Mouse (Mus musculus): ENCODE measurements around the gene Rnf166.

Rnf166 gene

DNA sequence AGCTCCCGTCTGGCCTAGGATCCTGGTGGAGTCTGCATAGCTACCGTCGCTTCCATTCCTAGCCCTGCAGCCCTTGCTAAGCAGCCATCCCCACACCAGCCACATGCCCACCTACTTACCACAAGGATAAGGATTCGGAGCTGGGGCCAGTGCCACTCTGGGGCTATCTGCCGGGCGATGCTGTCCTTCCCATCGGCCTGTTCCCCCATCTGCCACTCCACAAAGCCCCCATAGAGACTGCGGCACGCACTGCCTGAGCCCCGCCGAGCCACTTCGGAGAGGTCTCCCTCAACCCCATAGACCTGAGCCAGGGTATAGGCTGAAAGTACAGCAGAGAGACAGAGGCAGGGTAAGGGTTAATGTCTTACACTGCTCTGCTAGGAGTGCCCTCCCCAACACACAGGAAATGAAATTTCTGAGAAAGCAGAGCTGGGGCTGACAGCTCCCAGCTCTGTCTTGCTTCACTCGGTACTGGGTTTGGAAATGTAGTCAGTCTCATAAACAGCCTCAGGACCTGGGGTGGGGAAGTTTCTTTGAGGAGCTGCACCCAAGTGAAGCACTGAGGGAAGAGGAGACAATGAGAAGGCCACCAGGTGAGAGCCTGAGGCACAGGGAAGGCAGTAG lies 38.0 kb downstream of the Rnf166 start:
- DNase-seq: peak in 1 of 2 experiments; percentile 46

DNA sequence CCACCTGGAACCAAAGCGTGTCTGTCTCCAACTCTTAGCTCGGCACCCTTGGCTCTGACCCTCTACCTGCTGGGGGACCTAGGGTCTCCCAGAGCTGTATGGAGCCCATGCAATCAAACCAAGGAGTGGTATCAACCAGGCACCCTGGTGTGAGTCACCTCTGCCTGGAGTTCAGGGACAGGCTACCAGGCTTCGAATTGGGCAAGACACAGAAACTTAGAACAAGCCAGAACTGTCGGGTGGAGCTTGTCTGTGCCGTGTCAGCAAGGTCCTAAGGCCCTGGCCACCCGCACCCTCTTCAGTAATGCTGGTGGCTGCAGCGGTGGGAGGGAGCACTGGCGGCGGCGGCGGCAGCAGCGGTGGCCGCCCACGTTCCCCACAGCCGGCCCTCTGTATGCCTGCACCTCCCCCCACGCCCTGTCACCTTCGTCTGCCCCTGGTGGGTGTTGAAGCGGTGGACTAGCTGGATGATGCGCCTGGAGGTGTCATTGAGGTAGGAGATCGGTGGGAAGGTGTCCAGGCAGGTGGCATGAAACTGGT lies 39.2 kb downstream of the Rnf166 start:
- DNase-seq: no peak

DNA sequence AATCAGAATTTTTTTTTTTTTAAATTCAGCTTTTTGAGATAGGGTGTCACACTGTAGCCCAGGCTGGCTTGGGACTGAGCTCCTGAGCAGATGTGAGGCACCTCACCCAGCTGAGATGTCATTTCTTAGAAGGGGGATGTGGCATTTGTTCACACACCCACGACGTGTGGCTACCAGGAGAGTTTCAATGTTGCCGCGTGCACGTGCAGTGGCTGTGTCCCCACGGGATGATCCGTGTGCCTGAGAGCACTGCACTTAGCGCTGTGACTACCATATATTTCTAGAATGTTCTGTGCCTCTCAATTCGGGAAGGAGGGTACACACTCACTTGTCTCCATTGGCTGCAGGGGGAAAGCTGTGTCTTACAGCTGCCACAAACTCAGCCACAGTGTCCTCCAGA lies 39.7 kb downstream of the Rnf166 start:
- DNase-seq: no peak

DNA sequence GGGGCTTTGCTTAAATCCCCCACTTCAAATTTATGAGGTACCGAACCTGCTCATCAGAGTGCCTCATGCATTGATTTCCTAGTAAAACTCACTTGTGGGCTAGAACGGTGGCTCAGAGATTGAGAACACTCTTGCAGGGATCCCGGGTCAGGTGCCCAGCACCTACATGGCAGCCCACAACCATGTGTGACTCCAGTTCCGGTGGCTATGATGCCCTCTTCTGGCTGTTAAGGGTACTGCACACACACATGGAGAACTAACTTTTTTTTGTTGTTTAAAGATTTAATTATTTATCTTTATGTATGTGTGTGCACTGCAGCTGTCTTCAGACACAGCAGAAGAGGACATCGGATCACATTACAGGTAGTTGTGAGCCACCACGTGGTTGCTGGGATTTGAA lies 40.5 kb downstream of the Rnf166 start:
- no peak for DNase-seq

DNA sequence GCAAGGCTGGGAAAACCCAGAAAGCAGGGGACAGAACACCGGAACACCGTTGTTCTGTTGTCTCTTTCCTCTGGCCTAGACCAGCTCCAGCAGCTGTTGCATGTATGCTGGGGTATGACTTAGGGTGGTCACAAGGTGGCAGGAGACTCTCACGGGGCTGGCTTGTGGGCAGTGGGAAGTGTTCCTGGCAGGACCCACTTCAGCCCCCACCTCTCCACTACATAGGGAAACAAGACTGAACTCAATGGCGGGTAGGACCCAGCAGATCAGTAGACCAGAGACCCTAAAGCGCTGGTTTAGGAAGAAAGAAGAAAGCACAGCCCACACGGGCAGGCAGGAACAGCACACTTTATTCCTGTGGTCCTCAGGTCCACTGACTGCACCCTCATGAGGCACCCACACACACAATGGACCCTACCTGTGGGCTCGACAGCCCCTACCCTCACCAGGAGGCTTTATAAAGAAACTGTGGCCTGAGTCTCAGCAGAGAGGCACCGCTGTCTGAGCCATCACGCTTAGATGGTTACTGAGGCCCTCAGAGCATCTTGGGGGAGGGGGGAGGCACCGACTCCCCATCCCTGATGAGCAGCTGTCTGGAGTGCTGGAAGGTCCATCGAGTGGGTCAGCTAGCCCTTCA lies 42.5 kb downstream of the Rnf166 start:
- DNase-seq: peak in 1 of 2 experiments; percentile 63

DNA sequence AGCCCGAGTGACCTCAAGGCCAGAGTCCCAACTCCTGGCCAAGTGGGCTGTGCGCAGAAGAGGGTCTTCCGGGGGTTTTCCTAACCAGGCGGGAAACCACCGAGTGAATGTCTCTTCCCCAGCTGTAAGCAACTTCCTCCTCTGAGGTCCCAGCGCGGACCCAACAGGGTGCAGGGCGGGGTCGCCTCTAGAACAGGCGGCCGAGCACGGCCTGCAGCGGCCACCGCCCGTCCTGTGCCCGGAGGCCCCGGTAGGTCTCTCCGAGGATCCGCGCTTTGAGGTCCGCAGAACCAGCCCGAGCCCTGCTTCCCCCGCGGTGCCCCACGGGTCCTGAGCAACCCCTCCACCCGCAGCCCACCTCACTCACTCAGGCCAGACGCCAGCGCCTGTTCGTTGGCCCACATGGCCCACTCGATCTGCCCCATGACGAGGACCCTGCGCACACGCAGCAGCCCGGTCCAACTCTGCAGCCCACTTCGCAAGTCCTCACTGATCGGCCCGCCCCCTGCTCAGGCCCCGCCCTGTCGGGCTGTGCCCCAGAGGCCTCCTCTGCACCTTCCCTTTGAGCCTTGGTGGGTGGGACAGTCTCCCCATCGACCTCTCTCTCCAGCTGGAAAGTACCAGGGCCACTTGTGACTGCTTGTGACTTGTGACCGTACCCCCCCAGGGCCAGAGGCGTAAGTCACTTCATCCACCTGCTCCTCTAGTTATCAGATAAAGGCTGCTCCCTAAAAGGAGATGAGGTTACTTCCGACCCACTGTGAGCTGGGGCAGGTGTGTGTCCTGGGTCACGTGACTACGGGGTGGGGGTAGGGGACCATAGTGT lies 43.2 kb downstream of the Rnf166 start, which contains the start of gene Cyba:
Cyba (minus strand) TSS at position 488 of the 826 bp plus-strand sequence.
- peak; percentile 84 to 91 for DNase-seq

DNA sequence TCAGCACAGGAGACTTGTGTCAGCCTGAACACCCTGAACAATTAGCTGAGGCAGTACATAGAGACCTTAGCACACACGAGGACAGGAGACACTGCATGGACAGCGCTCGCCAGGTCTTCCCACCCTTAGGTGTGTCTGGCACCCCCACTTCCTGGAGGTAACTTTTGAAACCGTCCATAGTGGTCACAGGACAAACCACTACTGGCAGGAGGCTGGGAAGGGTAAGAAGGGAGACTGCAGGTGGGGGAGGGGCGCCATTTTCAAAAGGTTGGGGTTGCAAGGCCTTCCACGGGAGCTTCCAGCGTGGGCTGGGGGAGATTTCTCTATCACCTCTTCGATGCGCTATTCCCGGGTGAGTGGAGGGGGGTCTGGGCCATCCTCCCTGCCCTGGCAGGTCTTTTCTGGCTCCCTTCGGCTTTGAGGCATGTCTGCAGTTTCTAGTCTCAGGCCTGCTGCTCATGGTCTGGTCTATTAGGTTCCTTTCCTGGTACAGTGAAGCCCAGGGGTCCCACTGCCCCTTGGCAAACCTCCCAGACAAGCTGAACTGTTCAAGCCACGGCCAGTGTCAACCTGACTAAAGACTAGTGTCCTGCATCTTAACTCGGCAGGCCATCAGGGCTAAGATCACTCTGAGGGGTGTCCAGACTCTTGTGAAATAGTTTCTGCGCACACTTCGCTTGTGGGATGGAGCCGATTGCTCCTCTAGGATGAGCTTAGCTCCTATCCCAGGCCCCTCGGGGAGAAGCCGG lies 44.0 kb downstream of the Rnf166 start:
- peak; percentile 59 to 67 for DNase-seq

DNA sequence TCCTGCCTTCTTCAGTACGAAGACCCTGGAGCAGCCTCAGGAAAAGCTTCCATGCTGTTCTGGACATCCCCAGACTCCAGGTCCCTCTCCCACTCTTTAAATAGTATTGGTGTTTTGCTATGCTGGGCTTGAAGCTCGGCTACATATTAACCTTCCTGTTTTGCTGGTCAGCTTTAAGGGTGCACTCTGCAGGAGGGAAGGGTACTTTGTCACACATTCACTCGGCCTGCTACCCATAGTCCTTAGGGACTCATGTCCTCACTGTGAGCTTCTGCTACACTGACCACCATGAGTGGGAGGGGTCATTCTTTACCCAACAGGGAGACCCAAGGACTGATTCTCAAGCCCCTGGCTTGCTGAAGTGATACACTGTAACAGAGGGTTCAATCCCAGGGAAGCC lies 45.2 kb downstream of the Rnf166 start:
- no peak for DNase-seq

DNA sequence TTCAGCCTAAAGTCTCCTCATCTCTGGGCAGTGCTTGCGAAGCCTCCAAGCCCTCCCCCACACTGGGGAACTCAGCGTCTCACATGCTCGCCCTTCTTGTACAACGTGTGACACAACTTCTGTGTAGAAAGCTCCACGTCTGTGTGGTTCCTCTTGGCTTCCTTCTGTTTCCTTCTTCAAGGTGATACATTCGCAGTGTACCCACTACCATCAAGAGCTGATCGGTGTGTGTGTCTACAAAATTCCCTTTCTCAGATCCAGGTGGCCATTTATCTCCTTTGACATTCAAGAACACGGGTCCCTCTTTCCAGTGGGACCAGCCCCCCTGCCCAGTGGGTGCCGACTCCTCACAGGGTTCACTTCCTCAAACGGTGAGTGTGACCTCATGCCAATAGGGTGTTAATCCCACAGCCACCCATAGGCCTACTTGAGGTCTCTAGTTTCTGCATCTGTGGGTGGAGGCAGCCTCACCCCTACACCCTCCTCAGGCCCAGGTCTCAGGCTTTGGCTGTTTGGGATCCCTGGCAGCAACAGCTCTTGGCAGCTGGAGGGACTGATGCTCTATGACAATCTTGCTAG lies 45.7 kb downstream of the Rnf166 start:
- peak in 1 of 2 experiments; percentile 45 for DNase-seq

DNA sequence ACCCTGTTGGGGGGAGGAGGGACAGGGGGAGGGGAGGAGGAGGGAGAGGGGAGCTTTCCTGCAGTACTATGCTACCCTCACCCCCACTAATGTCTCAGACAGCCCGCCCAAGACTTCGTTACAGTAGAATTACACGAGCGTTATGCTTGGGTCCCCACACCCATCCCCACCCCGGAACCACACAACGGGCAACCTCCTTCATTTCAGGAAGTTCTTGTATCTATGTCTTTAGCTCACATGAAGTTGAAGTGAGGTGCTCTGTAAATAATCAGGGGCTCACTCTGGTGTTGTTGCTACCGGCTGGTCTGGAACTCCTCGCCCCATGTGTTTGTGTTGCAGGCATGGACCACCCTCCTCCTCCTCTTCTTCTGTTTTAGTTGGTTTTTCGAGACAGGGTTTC lies 47.7 kb downstream of the Rnf166 start:
- DNase-seq: no peak

DNA sequence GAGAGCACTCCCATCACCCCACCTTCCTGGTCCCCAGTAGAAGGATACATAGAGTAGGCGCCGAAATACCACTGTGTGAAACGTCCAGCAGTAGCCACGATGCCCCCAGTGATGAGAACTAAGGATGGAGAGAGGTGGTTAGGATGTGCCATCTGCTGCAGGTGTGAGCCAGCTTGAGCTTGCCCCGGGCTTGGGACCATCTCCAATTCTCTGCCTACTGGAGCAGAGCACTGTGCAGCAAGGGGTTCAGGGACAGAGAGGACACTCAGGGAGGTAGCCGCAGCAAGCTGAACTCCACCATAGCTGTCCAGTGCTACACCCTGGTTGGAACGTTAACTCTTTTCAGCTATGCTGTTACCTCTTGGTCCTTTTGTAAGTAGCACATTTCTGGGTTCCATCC lies 48.3 kb downstream of the Rnf166 start:
- no peak for DNase-seq

DNA sequence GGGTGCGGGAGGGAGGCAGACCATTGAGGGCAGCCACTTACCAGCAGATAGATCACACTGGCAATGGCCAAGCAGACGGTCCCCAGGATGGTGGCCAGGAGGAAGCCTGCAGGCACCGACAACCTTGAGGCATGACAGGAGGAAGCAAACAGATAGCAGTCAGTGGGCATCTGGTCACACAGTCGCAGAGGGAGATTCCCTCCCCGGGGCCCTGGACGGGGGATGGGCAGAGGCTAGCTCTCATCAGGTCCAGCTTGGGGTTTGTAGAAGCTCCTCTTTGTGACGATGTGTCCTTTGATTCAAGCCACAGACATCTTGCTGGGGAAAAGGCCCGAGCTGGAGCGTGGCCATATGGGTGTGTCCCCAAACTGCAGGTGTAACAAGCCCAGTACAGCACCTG lies 49.7 kb downstream of the Rnf166 start:
- no peak for DNase-seq

DNA sequence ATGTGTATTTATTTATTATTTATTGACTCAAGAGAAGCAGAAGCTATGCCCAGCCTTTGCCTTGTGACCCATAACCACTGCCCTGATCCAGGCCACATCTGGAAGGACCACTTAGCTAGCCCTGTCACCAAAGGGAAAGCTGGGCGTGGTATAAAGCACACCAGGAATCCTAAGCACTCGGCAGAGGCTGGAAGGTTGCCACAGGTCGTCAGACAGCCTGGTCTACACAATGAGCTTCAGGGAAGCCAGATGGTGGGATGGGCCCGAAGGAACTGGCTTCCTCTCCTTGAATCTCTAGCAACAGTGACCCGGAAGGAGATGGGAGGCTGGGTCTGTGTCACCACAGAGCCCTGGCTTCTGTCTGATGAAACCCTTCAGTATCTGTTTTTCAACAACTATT lies 52.2 kb downstream of the Rnf166 start:
- DNase-seq: peak; percentile 73 to 82

DNA sequence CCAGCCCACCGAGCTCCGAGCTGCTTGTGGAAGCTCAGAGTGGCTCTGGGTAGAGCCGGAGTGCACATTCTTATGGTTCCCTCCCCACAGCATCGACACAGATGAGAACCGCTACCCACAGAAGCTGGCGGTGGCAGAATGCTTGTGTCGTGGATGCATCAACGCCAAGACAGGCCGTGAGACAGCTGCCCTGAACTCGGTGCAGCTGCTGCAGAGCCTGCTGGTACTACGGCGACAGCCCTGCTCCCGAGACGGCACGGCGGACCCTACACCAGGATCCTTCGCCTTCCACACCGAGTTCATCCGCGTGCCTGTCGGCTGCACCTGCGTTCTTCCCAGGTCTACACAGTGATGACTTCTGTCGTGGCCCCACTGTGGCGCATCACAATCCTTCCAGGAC lies 52.6 kb downstream of the Rnf166 start:
- no peak for DNase-seq

DNA sequence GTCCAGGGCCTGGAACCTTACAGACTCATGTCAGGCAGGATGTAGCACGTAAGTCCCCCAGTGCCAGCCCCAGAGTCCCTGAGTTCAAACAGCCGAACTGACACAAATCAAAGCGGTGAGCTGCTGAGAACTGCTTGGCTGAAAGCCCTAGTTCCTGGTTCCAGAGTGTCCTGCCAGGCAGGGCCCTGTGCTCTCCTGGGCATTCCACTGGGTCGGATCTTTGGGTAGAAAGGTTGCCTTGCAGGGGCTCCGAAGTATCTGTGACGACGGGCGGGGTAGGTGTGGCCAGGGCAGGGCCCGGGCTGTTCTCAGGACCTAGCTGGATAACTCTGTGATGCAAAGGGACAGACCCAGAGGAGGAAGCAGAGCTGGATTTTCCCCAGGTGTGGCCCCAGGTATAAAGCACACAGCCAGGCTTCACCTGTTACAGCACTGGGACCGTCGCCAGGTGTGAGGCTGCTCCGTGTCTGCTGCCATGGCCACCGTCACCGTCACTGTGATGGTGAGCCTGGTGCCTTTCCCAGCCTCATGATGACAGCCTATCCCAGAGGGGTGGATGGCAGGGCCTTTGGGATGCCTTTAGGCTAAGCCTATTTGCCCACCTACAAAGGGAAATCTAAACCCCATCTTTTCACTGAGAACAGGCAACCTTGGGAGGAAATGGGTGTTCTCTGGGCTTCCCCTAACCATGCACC lies 54.3 kb downstream of the Rnf166 start, which contains the start of gene Il17c:
Il17c (plus strand) TSS at position 645 of the 695 bp plus-strand sequence.
- peak in 1 of 2 experiments; percentile 26 for DNase-seq

DNA sequence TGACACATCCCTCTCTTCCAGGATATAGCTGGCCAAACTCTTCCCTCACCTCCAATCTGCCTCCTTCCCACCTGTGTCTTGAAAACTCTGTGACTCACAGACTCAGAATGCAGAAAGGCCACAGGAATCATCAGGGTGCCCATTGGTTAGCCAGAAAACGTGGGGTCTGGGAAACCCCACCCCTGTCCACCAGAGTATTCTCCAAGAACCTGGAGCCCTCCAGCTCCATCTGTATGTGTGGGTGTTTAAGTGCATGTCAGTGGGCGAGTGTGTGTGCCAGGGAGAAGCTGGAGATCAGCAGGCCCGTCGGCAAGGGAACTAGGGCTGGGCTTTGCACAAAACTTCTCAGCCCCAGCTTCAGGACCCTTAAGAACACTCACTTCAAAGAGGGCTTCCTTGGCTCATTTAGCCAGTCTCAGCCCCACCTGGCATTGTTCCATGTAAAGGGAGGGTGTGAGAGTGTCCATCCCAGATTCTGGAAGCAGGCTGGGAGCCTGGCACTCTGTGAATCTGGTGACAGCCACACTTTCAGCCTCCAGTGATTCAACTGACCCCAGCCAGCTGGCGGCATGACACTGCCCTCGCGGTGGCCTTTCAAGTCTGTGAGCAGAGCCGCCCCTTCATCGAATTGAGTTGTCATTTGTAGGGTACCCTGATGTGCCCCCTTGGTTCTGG lies 55.8 kb downstream of the Rnf166 start:
- DNase-seq: no peak

Data from kidney, postnatal 4 days (tissue).